Mouse (Mus musculus) lung, postnatal 0 days (tissue): ENCODE measurements at regions not wholly inside any gene's neighbourhood (a gene's known extent, or its start where the extent isn't known, plus 50 kb on each side); places are given as distances from the start of the nearest gene placed in this dataset.

Experiments
- CTCF ChIP-seq: IDR thresholded peaks from 2 replicates; pipeline ENCODE4 v1.5.1; 2016; ENCODE audit warnings: antibody characterized with exemption, mild to moderate bottlenecking
- EP300 ChIP-seq: IDR thresholded peaks from 2 replicates; pipeline ENCODE4 v1.6.1; 2016; ENCODE audit warnings: antibody characterized with exemption, mild to moderate bottlenecking, control low read depth

DNA sequence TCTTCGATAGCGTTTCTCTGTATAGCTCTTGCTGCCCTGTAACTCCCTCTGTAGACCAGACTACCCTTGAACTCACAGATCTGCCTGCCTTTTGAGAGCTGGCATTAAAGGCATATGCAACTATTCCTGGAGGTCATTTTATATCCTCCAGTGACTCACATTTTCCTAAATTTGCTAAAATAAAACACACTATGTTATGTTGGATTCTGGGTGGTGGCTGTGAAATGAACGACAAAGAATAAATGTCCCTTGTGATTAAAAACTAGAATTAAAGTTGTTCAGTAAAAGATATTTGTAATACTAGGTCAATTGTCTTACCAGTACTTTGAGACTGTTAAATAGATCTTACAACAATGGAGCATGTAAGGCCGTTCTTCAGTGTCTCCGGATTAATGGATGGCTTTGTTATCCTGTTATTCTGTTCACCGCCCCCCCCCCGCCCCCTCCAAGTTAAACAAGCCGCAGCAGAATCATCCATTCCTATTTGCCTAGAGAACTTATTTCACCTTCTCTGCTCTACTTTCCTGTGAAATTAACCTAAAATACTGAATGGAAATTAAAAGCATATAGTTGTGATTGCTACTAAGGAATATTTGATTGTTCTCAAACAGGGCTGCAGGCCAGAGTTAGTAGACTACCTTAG lies 240.4 kb downstream of the Mef2c start:
- TF ChIP-seq CTCF, result no peak
- no peak for TF ChIP-seq EP300
